28 mouse cellular contexts compared by ENCODE assay signal in genomic region chr4:128682281-128682680, GRCm38 (mm10). TPM values are rescaled to one million over a fixed set of nuclear protein-coding genes. Genes with fewer than 3 reads are reported as not detected.
DNase-seq lines count a peak whose midpoint lies in the region; ATAC-seq and TF ChIP-seq lines count a peak whose summit lies in the region.
"Had no signal": no experiment of that assay in that cellular context is flagged by ENCODE, and none has a peak within 500 bp of the region (broad histone marks: within the 10 kb centered on the region; RNA-seq: fewer than 3 reads in every experiment).

No protein-coding gene starts in this region.

- no peaks in the 10 kb centered on the region for H3K9me3 ChIP-seq in hindbrain, embryonic 12.5 days (replicated peaks)
- no peaks in the 10 kb centered on the region for H3K9me3 ChIP-seq in hindbrain, embryonic 14.5 days (ENCODE audit: control insufficient read depth, low read length)
- H3K9me3 ChIP-seq: embryonic facial prominence, embryonic 12.5 days; embryonic facial prominence, embryonic 15.5 days; G1E; hindbrain, embryonic 15.5 days; intestine, embryonic 15.5 days had no signal

- H3K36me3 ChIP-seq in hindbrain, embryonic 12.5 days: no peaks in the 10 kb centered on the region
- no peaks in the 10 kb centered on the region for H3K36me3 ChIP-seq in hindbrain, embryonic 14.5 days (replicated peaks; ENCODE audit: control insufficient read depth, insufficient read depth)
- H3K36me3 ChIP-seq: embryonic facial prominence, embryonic 12.5 days; embryonic facial prominence, embryonic 15.5 days; G1E; hindbrain, embryonic 15.5 days; intestine, embryonic 15.5 days had no signal

- no peak overlapping the region for H3K4me3 ChIP-seq in hindbrain, embryonic 12.5 days
- H3K4me3 ChIP-seq in hindbrain, embryonic 14.5 days (replicated peaks; ENCODE audit: low read length): no peak overlapping the region
- H3K4me3 ChIP-seq in olfactory bulb, adult 2 months (ENCODE audit: insufficient read depth, low read depth, low read length): no peak overlapping the region
- H3K4me3 ChIP-seq: embryonic facial prominence, embryonic 12.5 days; embryonic facial prominence, embryonic 15.5 days; hindbrain, embryonic 15.5 days; intestine, embryonic 15.5 days had no signal

- WGBS in hindbrain, embryonic 12.5 days: 88% methylated on average over 13 of the region's 13 CpGs
- 91% methylated on average over 13 of the region's 13 CpGs for WGBS in hindbrain, embryonic 14.5 days
- 76% methylated on average over 13 of the region's 13 CpGs for WGBS in olfactory bulb, adult 2 months

- no peaks in the 10 kb centered on the region for H3K27me3 ChIP-seq in hindbrain, embryonic 12.5 days
- H3K27me3 ChIP-seq in hindbrain, embryonic 14.5 days (ENCODE audit: control insufficient read depth, insufficient read depth, low read length): no peaks in the 10 kb centered on the region
- H3K27me3 ChIP-seq: CH12.LX; embryonic facial prominence, embryonic 12.5 days; embryonic facial prominence, embryonic 15.5 days; hindbrain, embryonic 15.5 days; intestine, embryonic 15.5 days; Patski had no signal

- no peak for DNase-seq in hindbrain, embryonic 14.5 days (ENCODE audit: low spot score)
- peak; percentile 35 for DNase-seq in right cerebral cortex, postnatal 25 days
- DNase-seq in right cerebral cortex, postnatal 10 days (ENCODE audit: low spot score in 2 of 2): no peak
- peak; percentile 66 for DNase-seq in ZHBTc4 (ENCODE audit: low read depth, low spot score)
- DNase-seq in urinary bladder, postnatal 4 days (ENCODE audit: low spot score in 2 of 2): no peak
- DNase-seq: adrenal gland, postnatal 10 days; adrenal gland, postnatal 36 days; B cell, adult 2 months; cerebellum, adult 11 months; cerebellum, adult 2 months; cerebellum, adult 9-11 months; cerebellum, postnatal 25 days; forebrain, postnatal 0 days; gastrocnemius, postnatal 10 days; gastrocnemius, postnatal 36 days; heart, adult 11 months had no signal

- H3K9ac ChIP-seq in hindbrain, embryonic 12.5 days: no peak overlapping the region
- no peak overlapping the region for H3K9ac ChIP-seq in hindbrain, embryonic 14.5 days
- H3K9ac ChIP-seq: embryonic facial prominence, embryonic 12.5 days; embryonic facial prominence, embryonic 15.5 days; forebrain, postnatal 0 days; hindbrain, embryonic 15.5 days; intestine, embryonic 15.5 days had no signal

- peak overlapping the region; percentile 81; the same call in 1 of the 2 replicates for H3K27ac ChIP-seq in hindbrain, embryonic 12.5 days
- no peak overlapping the region for H3K27ac ChIP-seq in hindbrain, embryonic 14.5 days
- peak overlapping the region; percentile 78 for H3K27ac ChIP-seq in olfactory bulb, adult 2 months (ENCODE audit: insufficient read depth, low read depth, low read length)
- H3K27ac ChIP-seq: embryonic facial prominence, embryonic 12.5 days; embryonic facial prominence, embryonic 15.5 days; intestine, embryonic 15.5 days had no signal

- no peak for ATAC-seq in hindbrain, embryonic 12.5 days (ENCODE audit: low FRiP score)
- ATAC-seq in hindbrain, embryonic 14.5 days (ENCODE audit: low FRiP score): no peak
- ATAC-seq: activated CD4-positive, CD25-positive, alpha-beta regulatory T cell, adult 4 months; forebrain, embryonic 14.5 days; forebrain, postnatal 0 days; intestine, embryonic 15.5 days; Patski had no signal

- no peak overlapping the region for H3K4me2 ChIP-seq in hindbrain, embryonic 12.5 days (replicated peaks)
- no peak overlapping the region for H3K4me2 ChIP-seq in hindbrain, embryonic 14.5 days (replicated peaks)
- H3K4me2 ChIP-seq: embryonic facial prominence, embryonic 12.5 days; embryonic facial prominence, embryonic 15.5 days; heart, embryonic 11.5 days; hindbrain, embryonic 15.5 days; intestine, embryonic 15.5 days had no signal

- H3K4me1 ChIP-seq in hindbrain, embryonic 12.5 days: peaks cover 46% of the 10 kb centered on the region
- peaks cover 49% of the 10 kb centered on the region for H3K4me1 ChIP-seq in hindbrain, embryonic 14.5 days (replicated peaks; ENCODE audit: control insufficient read depth, insufficient read depth, low read length)
- peaks cover 48% of the 10 kb centered on the region for H3K4me1 ChIP-seq in olfactory bulb, adult 2 months (ENCODE audit: control insufficient read depth, insufficient read depth, low read length)
- H3K4me1 ChIP-seq: intestine, embryonic 15.5 days had no signal

- no peak for TF ChIP-seq POLR2A in olfactory bulb, adult 2 months (IDR thresholded peaks at IDR 0.05; ENCODE audit: insufficient read depth, low read depth, low read length)

- TF ChIP-seq CTCF in olfactory bulb, adult 2 months (IDR thresholded peaks at IDR 0.05; ENCODE audit: insufficient read depth, low read depth, low read length): no peak

RNA-seq across cellular contexts. Expression of gene Phc2, which starts 27.8 kb away (rescaled TPM):
- polyA plus RNA-seq in hindbrain, embryonic 12.5 days (2016; fragmentation: Nextera tagmentation; extraction: Ambion mirVana): 126 and 138 TPM in 2 replicates
- polyA plus RNA-seq in hindbrain, embryonic 14.5 days (2014; fragmentation: Nextera tagmentation; extraction: Ambion mirVana): 46.2 and 52.8 TPM in 2 replicates
- not detected in 2 replicates for polyA plus RNA-seq in olfactory bulb, adult 2 months (2012; ENCODE audit: insufficient read depth, insufficient read length, low replicate concordance, missing spikeins)

Comparison
In these comparisons a context has a peak if more than half of its experiments do, and no peak if none do; other contexts are left out.
1. DNase-seq: peak in right cerebral cortex, postnatal 25 days (single experiment) and ZHBTc4 (single experiment); none in hindbrain, embryonic 14.5 days (single experiment), right cerebral cortex, postnatal 10 days (0 of 2) and urinary bladder, postnatal 4 days (0 of 2).
2. RNA of gene Phc2, which starts 27.8 kb away (polyA plus RNA-seq): 126 to 138 TPM in hindbrain, embryonic 12.5 days and 46.2 to 52.8 TPM in hindbrain, embryonic 14.5 days; not detected in olfactory bulb, adult 2 months; every median in the first group is over 10 times any median in the second.